8 mouse cellular contexts compared by ENCODE assay signal in the genomic region with DNA sequence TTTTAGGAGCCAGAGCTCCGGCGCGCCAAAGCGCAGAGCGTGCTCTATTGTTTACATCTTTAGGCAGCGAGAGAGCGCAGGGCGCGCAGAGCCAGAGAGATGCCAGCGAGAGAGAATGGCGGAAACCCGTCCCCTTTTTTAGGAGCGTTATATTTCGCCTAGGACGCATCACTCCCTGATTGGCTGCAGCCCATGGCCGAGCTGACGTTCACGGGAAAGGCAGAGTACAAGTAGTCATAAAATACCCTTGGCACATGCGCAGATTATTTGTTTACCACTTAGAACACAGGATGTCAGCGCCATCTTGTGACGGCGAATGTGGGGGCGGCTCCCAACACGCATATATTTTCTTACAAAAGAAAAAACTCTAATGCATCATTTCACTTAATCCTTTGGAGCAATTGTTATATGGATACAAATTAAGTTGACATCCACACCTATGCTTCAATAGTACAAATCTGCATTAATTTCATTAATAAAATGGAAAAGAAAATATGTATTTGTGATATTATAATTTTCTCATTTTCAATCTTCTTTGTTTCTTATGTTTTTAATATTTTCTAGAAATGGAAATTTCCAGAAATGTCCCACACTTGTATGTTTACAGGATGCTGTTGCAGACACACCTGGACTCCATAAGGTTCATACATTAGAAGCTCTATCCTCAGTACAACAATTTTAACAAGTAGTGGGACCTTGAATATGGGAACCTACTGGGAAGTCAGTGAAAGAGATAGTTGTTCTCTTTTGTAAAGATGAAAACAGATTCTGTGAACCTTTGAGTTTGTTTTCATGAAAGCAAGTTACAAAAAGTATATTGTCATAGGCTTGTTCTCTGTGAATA.
DNase-seq lines count a peak whose midpoint lies in the region; ATAC-seq lines count a peak whose summit lies in the region.
"Not testable (repeated sequence)": the region's sequence is repeated elsewhere in the genome, so short reads cannot be mapped to it uniquely, and the experiment has no call there.

No protein-coding gene starts in this region.

- H3K27me3 ChIP-seq in forebrain, embryonic 12.5 days; heart, embryonic 12.5 days (replicated peaks); hindbrain, embryonic 12.5 days; intestine, embryonic 16.5 days (replicated peaks; ENCODE audit: control insufficient read depth, insufficient read depth, low read length); limb, embryonic 13.5 days; midbrain, embryonic 12.5 days; neural tube, embryonic 13.5 days: not testable (repeated sequence)

- not testable (repeated sequence) for H3K36me3 ChIP-seq in forebrain, embryonic 12.5 days (replicated peaks); heart, embryonic 12.5 days; hindbrain, embryonic 12.5 days; intestine, embryonic 16.5 days (ENCODE audit: control insufficient read depth, insufficient read depth, low read length); limb, embryonic 13.5 days; midbrain, embryonic 12.5 days; neural tube, embryonic 13.5 days

- H3K9ac ChIP-seq in forebrain, embryonic 12.5 days; heart, embryonic 12.5 days; hindbrain, embryonic 12.5 days; intestine, embryonic 16.5 days (ENCODE audit: low read depth, low read length); limb, embryonic 13.5 days; midbrain, embryonic 12.5 days (replicated peaks); neural tube, embryonic 13.5 days: not testable (repeated sequence)

- H3K4me2 ChIP-seq in forebrain, embryonic 12.5 days = peak overlapping the region; percentile 37
- peak overlapping the region; percentile 33; the same call in 1 of the 2 replicates for H3K4me2 ChIP-seq in heart, embryonic 12.5 days
- H3K4me2 ChIP-seq in hindbrain, embryonic 12.5 days (replicated peaks) = peak overlapping the region; percentile 41
- H3K4me2 ChIP-seq in intestine, embryonic 16.5 days (ENCODE audit: low read depth, low read length) = not testable (repeated sequence)
- H3K4me2 ChIP-seq in limb, embryonic 13.5 days (replicated peaks) = peak overlapping the region; percentile 38
- peak overlapping the region; percentile 38; the same call in 1 of the 2 replicates for H3K4me2 ChIP-seq in midbrain, embryonic 12.5 days (replicated peaks)
- H3K4me2 ChIP-seq in neural tube, embryonic 13.5 days = peak overlapping the region; percentile 46

- WGBS in forebrain, embryonic 12.5 days = 48% methylated on average over 19 of the region's 24 CpGs
- WGBS in heart, embryonic 12.5 days = 48% methylated on average over 19 of the region's 24 CpGs
- 58% methylated on average over 14 of the region's 24 CpGs for WGBS in hindbrain, embryonic 12.5 days
- WGBS in intestine, embryonic 16.5 days = 31% methylated on average over 16 of the region's 24 CpGs
- 44% methylated on average over 19 of the region's 24 CpGs for WGBS in limb, embryonic 13.5 days
- WGBS in midbrain, embryonic 12.5 days = 36% methylated on average over 19 of the region's 24 CpGs
- 46% methylated on average over 19 of the region's 24 CpGs for WGBS in neural tube, embryonic 13.5 days

- H3K4me3 ChIP-seq in forebrain, embryonic 12.5 days (replicated peaks) = peak overlapping the region; percentile 28
- peak overlapping the region; percentile 33; the same call in 1 of the 2 replicates for H3K4me3 ChIP-seq in heart, embryonic 12.5 days
- H3K4me3 ChIP-seq in hindbrain, embryonic 12.5 days = peak overlapping the region; percentile 22
- H3K4me3 ChIP-seq in intestine, embryonic 16.5 days (ENCODE audit: low read length) = peak overlapping the region; percentile 16; the same call in 1 of the 2 replicates
- H3K4me3 ChIP-seq in limb, embryonic 13.5 days = peak overlapping the region; percentile 28
- peak overlapping the region; percentile 24; the same call in 1 of the 2 replicates for H3K4me3 ChIP-seq in midbrain, embryonic 12.5 days
- H3K4me3 ChIP-seq in neural tube, embryonic 13.5 days = peak overlapping the region; percentile 30

- ATAC-seq in forebrain, embryonic 12.5 days (ENCODE audit: low FRiP score) = peak; percentile 63
- ATAC-seq in heart, embryonic 12.5 days (ENCODE audit: insufficient number of reproducible peaks, low FRiP score); intestine, embryonic 16.5 days; limb, embryonic 13.5 days (ENCODE audit: low FRiP score, low read depth): not testable (repeated sequence)
- 0 out of 2 replicates have a peak, but pooled peaks have one; percentile 43 for ATAC-seq in hindbrain, embryonic 12.5 days (ENCODE audit: low FRiP score)
- ATAC-seq in midbrain, embryonic 12.5 days (ENCODE audit: low FRiP score, low read depth) = peak; percentile 65; the same call in 1 of the 2 replicates
- peak; percentile 61 for ATAC-seq in neural tube, embryonic 13.5 days (ENCODE audit: low read depth)

- H3K9me3 ChIP-seq in forebrain, embryonic 12.5 days; heart, embryonic 12.5 days (replicated peaks); hindbrain, embryonic 12.5 days (replicated peaks); intestine, embryonic 16.5 days (ENCODE audit: control insufficient read depth, low read length); limb, embryonic 13.5 days; midbrain, embryonic 12.5 days; neural tube, embryonic 13.5 days: not testable (repeated sequence)

- peak; percentile 4 for DNase-seq in Muller cell, postnatal 12 days (ENCODE audit: inconsistent ontology term)

- not testable (repeated sequence) for H3K27ac ChIP-seq in forebrain, embryonic 12.5 days; heart, embryonic 12.5 days (ENCODE audit: poor library complexity, severe bottlenecking); hindbrain, embryonic 12.5 days; intestine, embryonic 16.5 days (ENCODE audit: low read length); limb, embryonic 13.5 days; midbrain, embryonic 12.5 days (replicated peaks); neural tube, embryonic 13.5 days (replicated peaks)

- H3K4me1 ChIP-seq in forebrain, embryonic 12.5 days; heart, embryonic 12.5 days (replicated peaks); hindbrain, embryonic 12.5 days; intestine, embryonic 16.5 days (ENCODE audit: control insufficient read depth, insufficient read depth, low read length); limb, embryonic 13.5 days; midbrain, embryonic 12.5 days; neural tube, embryonic 13.5 days (replicated peaks): not testable (repeated sequence)
